Mouse (Mus musculus) adipocyte (in vitro differentiated cells): ENCODE results near the gene Dner.

Experiments
- DNase-seq: peaks from one replicate; pipeline ENCODE4 v3.0.0-alpha.2; 2016; ENCODE audit warnings: low spot score

The Dner gene

DNA sequence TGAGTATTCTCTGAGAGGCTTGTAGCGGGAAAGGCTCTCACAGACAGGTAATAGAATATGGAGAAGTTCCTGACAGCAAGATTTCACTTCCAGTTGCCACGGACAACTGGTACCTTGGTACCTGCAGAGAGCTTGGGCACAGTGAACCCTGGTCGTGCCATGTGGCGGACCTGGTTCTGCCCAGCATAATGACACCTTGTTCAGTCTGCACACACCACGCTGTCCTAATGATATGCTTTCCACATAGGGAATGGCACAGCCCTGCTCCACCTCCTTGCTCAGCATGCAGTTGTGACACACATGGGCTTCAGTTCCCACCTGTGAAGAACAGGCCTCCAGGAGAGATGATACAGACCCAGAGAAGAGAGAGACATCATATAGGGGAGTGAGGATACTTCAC, 253.0 kb downstream of the Dner start:
- DNase-seq = no peak

DNA sequence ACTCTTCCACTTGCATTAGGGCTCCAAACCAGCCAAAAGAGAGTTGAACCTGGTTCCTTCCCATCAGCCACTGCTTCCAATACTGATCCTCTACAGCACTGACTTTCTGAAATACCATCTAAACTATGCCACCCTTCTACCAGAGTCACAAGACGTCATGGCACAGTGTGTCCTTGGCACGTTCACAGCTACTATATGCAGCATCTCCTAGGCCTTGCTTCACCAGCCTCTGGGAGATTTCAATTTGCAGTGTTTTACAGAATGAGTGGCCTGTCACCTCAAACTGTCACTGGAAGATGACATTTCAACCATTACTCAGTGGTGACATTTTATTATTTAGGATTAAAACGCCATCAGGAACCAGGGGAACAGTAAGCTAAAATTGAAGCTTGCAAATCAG, 254.6 kb downstream of the Dner start:
- peak; percentile 46 for DNase-seq

DNA sequence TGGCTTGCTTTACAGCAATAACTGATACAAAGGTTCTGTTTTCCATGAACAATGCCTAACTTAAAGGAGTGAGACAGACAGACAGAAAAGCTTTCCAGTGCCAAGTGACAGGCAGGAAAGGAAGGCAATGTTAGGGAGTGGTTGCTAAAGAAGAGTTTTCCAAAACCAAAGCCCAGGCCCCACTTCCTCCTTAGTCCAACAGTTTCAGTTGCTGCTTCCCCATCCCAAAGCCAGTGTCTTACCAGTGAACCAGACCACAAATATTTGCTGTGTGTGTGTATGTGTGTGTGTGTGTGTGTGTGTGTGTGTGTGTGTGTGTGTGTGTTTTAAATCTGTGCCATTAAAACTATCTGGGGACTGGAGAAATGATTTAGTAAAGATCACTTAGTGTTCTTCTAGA, 258.5 kb downstream of the Dner start:
- DNase-seq = no peak

DNA sequence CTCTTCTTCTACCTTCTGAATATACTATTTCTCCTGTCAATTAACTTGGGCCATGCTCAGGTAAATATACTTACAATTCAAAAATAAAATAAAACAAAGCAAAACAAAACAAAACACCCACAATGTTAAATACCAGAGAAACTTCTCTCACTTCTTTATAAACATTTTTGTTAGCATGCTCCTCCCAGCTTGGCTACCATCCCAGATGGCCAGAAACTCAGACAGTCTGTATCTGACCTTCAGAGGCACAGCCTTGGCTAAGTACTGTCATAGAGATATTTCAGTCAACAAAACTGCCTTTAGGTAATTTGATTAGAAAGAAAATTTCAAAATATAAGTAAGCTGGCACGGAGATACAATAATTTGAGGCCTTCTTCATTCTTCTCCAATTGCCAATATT, 259.7 kb downstream of the Dner start:
- DNase-seq = peak; percentile 12

DNA sequence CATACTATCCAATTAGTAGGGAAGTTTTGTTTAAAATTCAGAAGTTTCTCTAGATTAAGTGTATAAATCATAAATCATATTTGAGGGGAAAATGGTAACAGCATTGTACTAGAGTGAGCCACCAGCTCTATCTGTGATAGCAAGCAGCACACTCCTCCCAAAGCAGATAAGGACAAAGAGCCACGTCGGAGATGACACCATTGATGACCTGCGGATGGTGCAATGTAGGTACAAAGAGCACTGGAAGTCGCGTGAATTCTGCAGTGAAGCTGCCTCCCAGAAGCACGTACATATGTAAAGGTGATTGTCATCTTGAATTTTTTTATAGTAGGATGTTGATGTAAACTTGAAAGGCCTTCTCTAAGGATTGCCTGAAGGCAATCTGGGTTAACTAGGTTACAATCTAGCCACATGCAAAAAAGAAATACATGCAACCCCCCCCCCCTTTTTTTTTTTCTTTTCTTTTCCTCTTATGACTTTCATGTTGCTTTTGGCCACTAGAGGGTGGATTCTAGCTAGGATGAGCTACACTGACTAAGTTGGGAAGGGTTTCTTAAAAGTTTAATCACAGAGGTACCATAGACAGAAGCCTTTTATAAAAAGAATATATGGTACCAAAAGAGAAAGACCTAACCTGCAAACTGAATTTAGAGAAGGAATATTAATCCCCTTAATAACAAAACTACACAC, 262.6 kb downstream of the Dner start:
- peak; percentile 56 for DNase-seq

DNA sequence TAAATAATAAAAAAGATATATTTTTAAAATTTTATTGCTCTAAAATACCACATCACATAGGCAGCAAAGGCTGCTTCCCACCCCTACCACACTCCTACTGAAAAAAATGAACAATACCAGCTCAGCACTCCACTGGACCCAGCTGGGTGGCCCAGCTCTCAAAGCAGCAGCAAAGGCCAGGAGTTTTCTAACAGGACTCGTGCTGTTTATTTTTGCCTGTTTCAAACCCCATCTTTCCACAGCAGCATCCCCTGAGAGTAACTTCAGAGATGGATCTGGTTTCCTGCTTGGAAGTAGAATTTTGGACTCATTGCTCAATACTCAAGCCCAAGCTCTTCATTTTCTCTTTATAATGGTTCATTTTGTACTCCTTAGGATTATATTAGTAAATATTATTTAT, 263.7 kb downstream of the Dner start:
- DNase-seq = no peak

DNA sequence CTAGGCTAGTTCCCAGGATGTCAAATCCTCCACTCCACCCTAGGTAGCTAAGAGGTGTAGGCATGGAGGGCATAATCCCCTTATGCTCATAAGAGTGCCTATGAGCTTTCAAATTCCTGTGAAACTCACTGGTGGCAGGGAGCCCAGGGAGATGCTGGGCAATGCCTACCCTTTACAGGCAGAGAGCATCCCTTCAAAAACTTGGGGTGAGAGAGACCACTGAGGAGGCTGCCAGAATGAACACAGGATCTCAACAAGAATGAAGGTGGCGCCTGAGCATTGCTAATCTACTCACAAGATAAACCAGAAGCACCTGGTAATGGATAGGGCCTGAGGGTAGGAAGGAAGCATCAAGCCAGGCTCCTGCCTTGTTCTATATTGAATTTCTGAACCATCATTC, 267.7 kb downstream of the Dner start:
- DNase-seq = no peak

DNA sequence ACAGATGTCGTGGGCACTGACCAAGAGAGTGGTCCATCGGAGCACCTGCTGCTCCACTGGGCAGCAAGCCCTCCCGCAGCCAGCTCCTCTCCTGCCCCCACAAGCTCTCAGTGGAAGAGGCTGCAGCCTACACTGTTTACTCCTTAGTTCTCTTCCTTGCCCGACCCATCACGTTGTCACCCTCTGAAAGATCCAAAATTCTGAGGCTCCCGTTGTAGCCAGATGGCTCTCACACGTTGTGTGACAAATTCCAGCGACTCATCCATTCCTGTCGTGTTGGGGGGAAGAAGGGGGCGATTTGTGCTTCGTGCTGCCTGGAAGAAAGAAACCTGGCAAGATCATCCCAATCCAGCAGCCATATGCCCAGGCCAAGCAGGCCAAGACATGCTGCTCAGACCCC, 268.3 kb downstream of the Dner start:
- no peak for DNase-seq

DNA sequence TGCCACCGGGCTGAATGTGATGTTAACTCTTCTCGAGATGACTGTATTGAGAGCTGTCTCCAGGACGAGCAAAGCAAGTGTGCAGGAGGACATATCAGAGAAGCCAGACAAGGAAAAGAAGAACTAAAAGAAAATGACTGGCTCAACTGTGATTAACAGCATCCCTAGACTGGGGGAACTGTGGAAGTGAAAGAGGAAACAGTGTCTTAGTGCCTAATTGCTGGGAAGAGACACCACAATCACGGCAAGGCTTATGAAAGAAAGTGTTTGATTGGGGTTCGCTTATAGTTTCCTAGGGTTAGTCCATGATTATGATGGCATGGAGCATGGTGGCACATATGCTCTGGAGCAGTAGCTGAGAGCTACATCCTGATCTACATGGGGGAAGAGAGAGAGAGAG, 269.3 kb downstream of the Dner start:
- no peak for DNase-seq

DNA sequence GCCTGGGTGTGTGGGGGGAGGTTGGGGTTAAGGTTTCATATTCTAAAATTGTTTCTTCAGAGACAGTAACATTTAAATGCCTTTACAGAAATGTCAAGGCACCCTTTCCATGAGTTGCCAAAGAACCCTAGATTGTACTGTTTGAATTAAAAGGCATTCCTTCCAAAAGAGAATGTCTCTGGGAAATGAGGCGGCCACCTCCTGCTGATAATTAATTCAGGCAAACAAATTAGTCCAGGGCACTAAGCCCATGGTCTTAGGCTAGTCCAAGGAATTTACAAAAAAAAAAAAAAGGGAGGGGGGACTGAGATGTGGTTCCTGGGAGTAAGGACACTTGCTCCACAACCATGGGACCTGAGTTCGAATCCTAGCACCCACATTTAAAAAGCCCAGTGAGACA, 273.1 kb downstream of the Dner start:
- DNase-seq = no peak

DNA sequence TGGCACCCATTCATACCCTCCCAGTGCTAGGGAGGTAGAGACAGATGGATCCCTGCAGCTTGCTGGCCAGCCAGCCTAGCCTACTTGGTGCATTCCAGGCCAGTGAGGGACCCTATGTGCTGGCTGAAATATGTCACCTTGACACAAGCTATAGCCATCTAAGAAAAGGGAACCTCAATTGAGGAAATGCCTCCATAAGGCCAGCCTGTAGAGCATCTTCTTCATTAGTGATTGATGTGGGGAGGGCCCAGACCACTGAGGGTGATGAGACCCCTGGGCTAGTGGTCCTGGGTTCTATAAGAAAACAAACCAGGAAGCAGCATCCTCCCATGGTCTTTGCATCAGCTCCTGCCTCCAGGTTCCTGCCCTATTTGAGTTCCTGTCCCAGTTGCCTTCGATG, 274.2 kb downstream of the Dner start:
- no peak for DNase-seq

DNA sequence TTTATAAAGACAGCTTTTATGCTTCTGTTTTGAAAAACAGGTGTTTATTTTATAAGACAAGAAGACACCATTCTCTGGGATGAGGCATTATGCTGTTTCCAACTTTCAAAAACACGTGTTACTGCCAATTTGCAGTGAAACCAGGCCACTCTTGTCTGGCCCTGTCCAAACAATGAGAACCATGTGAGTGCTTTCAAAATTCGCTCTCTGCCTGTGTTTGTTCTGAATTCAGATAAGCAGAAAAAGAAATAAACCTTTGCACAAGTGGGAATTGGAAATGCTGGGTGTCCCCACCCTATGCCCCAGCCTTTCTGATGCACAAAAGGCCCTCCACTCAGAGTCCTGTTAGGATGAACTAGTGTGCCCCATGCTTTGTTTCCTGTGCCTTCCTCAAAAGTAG, 276.6 kb downstream of the Dner start:
- DNase-seq = peak; percentile 53

DNA sequence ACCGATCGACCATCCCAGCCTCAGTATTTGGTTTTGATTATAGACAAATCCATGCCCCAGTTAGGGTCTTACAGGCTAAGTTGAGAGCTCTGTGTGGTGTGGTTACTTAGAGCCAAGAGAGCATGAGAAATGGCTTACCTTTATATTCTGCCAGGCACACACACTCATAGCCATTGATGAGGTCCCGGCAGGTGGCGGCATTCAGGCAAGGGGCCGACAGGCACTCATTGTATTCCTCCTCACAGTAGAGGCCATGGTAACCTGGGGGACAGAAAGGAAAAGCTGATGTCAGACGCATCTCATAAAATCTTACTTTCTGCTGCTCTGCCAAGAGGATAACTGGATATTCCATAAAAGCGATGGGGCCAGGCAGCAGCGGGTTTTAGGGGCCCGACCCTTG, 277.5 kb downstream of the Dner start:
- no peak for DNase-seq

DNA sequence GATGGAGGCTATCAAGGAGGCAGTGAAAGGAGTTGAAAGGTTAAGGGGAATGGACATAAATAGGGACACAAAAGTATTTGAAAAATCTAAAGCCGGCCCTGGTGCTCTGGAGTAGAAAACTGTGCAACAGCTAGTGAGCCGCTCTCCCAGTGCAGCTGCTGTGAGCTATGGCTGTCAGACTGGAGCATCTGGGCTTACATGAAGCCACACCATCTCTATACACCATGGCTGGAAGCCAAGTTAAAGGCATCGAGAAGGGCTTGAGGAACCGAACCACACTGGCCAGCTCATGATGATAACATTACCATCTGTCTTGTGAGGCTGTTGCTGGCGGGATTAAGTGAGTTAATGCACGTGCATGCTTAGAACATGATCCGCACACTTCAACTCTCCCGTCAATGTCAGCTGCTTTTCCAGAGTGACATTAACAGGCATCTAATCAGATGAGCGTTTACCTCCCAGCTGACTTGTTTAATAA, 278.2 kb downstream of the Dner start:
- no peak for DNase-seq

DNA sequence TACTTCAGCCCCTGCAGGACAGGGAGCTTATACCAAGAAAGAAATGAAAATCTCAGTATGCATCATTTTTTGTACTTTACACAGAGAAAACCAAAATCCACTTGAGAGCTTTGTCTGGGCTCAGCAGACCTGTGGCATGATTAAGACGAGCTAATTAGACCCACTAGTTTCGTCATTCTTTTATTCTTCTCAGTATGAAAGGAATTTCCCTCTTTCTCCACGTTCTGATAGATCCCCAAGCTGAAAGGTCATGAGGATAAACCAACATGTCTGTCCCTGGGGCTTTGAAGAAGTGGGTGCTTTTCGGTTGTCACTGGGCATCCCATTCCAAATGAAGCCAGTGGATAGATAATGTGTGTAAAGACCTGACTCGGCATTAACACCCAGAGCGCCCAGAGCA, 278.7 kb downstream of the Dner start:
- no peak for DNase-seq

DNA sequence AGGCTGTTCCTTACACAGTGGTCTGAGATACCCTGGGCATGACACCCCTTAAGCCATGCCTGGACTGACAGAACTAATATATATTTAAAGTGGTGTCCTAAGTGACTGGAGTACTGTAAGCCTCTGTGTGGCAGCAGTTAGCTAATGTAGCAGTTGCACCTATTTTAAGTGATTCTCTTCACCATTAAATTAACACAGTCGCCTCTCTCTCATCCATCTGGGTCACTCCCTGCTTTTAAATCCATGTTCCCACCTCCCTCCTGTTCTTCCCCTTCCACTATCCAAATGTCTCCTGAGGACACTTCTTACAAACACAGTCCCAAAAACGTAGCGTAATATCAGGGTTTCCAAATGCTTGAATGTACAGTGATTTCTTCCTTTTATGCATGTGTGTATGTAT, 281.6 kb downstream of the Dner start:
- no peak for DNase-seq

DNA sequence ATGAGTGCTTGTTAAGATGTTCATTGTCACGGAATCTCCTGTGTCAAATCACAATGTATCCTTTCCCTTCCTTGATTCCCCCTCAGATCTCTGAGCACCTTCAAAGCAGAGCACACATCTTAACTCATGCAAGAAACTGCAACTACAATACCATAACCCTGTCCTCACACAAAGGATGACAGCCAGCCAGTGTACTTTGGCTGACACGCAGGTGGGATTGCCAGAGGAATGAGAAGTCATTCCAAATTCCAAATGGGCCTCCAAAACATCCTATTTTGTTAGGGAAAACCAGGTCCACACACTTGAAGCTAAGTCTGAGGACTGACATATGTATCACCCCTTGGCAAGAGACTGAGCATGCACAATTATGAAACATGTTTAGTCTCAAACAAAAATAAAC, 286.5 kb downstream of the Dner start:
- no peak for DNase-seq

DNA sequence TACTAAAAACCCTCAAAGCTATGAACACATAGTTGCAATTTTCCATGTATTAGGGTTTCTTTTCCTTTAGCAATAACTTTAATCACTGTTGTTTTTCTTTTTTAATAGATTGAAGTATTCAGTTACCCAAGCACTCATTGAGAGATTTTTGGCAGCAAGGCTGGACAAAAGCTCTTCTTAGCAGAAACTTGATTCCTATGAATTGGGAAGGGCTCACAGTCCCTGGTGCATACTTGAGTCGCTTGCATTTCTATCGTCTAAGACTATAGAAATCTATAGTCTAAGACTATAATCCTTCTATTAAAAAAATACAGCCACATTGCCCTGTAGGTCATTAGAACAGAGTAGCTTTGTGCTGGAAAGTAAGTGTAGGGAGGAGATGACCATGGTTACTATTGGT, 287.1 kb downstream of the Dner start:
- DNase-seq = no peak

DNA sequence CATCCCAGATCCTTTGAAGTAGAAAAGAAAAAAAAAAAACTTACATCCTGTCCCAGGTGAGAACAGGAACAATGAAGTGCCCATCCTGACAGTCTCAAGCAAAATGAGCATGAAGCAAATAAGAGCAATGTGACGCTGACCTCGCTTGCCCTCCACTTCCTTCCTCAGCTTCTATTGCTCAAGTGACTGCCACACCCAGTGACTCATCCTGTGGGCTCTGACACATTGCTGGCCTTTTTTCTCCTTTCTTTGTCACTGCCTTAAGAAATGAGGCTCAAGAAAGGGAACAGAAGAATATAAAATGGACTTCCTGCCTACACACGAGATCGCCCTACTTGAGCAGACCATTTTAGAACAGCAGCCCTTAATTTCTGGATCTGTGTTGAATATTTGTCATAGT, 289.1 kb downstream of the Dner start:
- DNase-seq = peak; percentile 49

DNA sequence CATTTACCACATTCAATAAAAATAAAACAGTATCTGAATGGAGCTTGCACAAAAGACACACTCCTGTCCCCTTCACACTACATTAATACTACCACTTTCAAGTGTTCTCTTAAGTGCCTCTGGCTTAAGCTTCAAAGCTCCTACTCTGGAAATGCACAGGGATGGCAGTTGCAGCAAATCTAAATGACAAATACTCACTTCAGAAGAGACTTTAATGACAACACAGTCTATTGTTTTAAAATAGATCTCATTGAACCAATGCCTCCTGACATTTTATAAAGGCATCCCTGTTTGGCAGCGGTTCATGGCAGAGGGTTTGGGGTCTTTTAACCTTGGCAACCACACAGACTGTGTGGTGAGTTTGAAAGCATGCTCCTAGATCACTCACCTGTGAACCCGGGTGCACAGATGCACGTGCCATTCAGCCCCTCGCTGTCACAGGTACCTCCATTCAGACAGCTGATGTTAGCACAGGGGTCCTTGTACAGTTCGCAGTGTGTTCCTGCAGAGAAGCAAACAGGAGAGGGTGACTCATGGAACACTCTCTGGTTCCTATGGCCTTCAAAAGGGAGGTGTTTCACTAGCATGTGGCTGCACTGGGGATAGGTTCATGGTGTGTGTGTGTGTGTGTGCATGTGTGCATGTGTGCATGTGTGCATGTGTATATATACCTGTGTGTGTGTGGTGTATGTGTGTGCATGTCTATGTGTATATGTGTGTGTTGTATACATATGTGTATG, 290.3 kb downstream of the Dner start:
- DNase-seq = no peak

DNA sequence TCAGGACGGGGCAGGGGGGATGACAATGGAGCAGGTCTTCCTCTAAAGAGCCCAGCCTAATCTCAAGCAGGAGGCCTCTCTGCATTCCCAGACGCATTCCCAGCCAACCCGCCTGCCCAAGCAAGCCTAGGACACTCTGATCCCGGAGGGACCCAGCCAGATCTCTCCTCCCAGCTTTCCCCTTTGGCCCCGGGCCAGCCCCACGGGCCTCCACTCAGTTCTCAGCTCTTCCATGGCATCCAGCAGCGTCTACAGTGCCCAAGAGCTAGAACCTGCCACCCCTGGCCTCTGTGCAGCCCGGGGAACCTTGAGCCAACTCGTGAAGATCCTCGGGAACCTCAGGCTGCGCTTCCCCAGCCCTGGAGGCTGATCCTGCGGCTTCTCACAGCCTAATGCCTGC, 291.1 kb downstream of the Dner start:
- DNase-seq = no peak

DNA sequence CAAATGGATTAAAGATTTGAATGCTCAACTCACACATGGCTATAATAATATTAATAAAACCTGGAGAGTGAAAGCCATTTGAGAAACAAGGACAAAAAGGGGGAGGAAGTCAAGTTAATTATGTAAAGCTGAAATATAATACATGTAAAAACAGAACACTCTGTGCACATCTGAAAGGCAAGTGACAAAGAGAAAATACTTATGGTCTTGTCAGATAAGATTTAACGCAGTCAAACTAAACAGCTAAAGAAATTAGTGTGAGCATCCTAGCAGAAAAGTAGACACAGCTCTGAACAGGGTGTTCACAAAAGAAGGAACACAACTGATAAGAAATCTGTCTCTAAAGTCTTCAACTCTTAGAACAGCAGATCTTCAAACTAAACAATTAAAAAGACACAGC, 293.9 kb downstream of the Dner start:
- no peak for DNase-seq

DNA sequence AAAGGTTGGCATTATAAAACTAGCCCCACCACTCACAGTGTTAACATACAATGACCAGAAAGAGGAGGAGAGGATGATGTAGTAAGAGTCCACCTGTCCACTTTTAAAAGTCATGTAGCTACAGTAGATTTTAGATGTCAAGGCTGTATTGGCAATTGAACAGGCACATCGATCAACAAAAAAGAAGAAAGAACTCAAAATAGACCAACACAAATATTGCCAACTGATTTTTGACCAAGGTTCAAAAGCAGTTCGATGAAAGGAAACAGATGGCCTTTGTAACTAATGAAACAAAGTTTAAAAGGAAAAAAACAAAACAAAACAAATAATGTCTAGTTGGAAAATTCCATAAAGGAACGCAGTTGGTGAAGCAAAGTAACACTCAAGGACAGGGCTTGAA, 296.4 kb downstream of the Dner start:
- DNase-seq = no peak

DNA sequence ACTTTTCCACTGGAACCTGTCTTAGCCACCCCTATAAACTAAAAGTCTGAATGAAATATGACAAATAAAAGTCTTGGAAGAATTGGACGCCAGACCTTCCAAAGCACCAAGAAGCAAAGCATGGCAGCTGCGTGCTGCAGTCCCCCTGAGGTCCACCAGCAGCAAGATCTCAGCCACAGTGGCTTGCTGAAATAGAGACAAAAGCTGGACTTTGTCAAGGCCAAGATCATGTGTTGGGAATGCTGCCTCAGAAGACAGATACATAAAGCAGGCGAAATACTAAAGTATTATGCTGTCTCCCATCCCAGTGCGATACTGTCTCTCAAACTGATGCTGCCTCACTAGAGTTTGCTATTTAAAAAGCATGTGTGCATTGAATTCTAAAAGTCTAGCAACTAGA, 296.9 kb downstream of the Dner start:
- no peak for DNase-seq
